Mouse (Mus musculus) liver, postnatal 0 days (tissue): ENCODE measurements at regions not wholly inside any gene's neighbourhood (a gene's known extent, or its start where the extent isn't known, plus 50 kb on each side); places are given as distances from the start of the nearest gene placed in this dataset.

Experiments used
- ATAC-seq: fragments of 200-750 bp; cut with Nextera tagmentation; 2 replicates; pipeline ENCODE4 v1.8.0; 2017; ENCODE audit warnings: mild to moderate bottlenecking, moderate library complexity
- DNase-seq: peaks from one replicate; pipeline ENCODE4 v3.0.0-alpha.2; 2016
- H3K27ac ChIP-seq: fragments of 300-500 bp; sonication (generic); 2 replicates; pipeline ENCODE4 v1.5.1; 2014; ENCODE audit warnings: antibody characterized with exemption, moderate library complexity, mild to moderate bottlenecking, low read depth
- H3K27me3 ChIP-seq: fragments of 300-500 bp; sonication (generic); 2 replicates; pipeline ENCODE4 v1.6.1; 2014; ENCODE audit warnings: low read length, control low read depth, mixed read lengths; ENCODE audit not compliant: insufficient read depth
- H3K36me3 ChIP-seq: fragments of 300-500 bp; sonication (generic); replicated peaks from 2 replicates; pipeline ENCODE4 v1.6.1; 2014; ENCODE audit warnings: mild to moderate bottlenecking, control low read depth, low read length, moderate library complexity, mixed read lengths; ENCODE audit not compliant: insufficient read depth
- H3K4me1 ChIP-seq: fragments of 300-500 bp; sonication (generic); 2 replicates; pipeline ENCODE4 v1.6.1; 2014; ENCODE audit warnings: antibody characterized with exemption, mild to moderate bottlenecking, control low read depth; ENCODE audit not compliant: insufficient read depth
- H3K4me2 ChIP-seq: fragments of 300-500 bp; sonication (generic); 2 replicates; pipeline ENCODE4 v1.6.1; 2014; ENCODE audit warnings: low read depth, mild to moderate bottlenecking, low read length, moderate library complexity, mixed read lengths
- H3K4me3 ChIP-seq: fragments of 300-500 bp; sonication (generic); 2 replicates; pipeline ENCODE4 v1.5.1; 2014; ENCODE audit warnings: low read depth, low read length
- H3K9ac ChIP-seq: fragments of 300-500 bp; sonication (generic); replicated peaks from 2 replicates; pipeline ENCODE4 v1.6.1; 2014; ENCODE audit warnings: mild to moderate bottlenecking, moderate library complexity
- H3K9me3 ChIP-seq: fragments of 300-500 bp; sonication (generic); 2 replicates; pipeline ENCODE4 v1.6.1; 2016; ENCODE audit warnings: mild to moderate bottlenecking, control low read depth, low read length, mixed read lengths
- CTCF ChIP-seq: sonication (generic); IDR thresholded peaks from 2 replicates; pipeline ENCODE4 v1.5.1; 2016; ENCODE audit warnings: antibody characterized with exemption, low read depth
- EP300 ChIP-seq: IDR thresholded peaks from 2 replicates; pipeline ENCODE4 v1.6.1; 2016; ENCODE audit warnings: antibody characterized with exemption, low read depth, mild to moderate bottlenecking
- WGBS: fragments of 180-500 bp; shearing (Covaris S2); extraction: QIAGEN DNeasy Blood & Tissue Kit; methylation state at CpG from one replicate; pipeline ENCODE4 v1.1.7; 2014; ENCODE audit not compliant: insufficient replicate concordance; 5-methylcytosine and 5-hydroxymethylcytosine counted together

- no peak for TF ChIP-seq EP300
- no peak for TF ChIP-seq CTCF
- H3K9me3 ChIP-seq, result no peaks in the 10 kb centered on the region
- H3K4me1 ChIP-seq, result 0 out of 2 replicates have a peak, but pooled peaks cover 2% of the 10 kb centered on the region
- no peak for DNase-seq
- no peak overlapping the region for H3K4me3 ChIP-seq
- WGBS, result 85% methylated on average over 10 of the region's 10 CpGs
- H3K36me3 ChIP-seq, result no peaks in the 10 kb centered on the region
- H3K27me3 ChIP-seq, result no peaks in the 10 kb centered on the region
- H3K27ac ChIP-seq, result no peak overlapping the region
- no peak for ATAC-seq
- no peak overlapping the region for H3K4me2 ChIP-seq
- H3K9ac ChIP-seq, result no peak overlapping the region
These were observed 53.4 kb downstream of the Rpl37a start for GRCm38 (mm10) chr1:72764522-72764921.

- H3K4me1 ChIP-seq, result peaks cover 6% of the 10 kb centered on the region
- no peak overlapping the region for H3K4me2 ChIP-seq
- DNase-seq, result no peak
- 81% methylated on average over 20 of the region's 20 CpGs for WGBS
- H3K27me3 ChIP-seq, result no peaks in the 10 kb centered on the region
- no peaks in the 10 kb centered on the region for H3K36me3 ChIP-seq
- no peaks in the 10 kb centered on the region for H3K9me3 ChIP-seq
- ATAC-seq, result no peak
- H3K27ac ChIP-seq, result no peak overlapping the region
- H3K9ac ChIP-seq, result no peak overlapping the region
- TF ChIP-seq CTCF, result no peak
- no peak for TF ChIP-seq EP300
- no peak overlapping the region for H3K4me3 ChIP-seq
These were observed 54.1 kb downstream of the Rpl37a start for GRCm38 (mm10) chr1:72765046-72765810.

GRCm38 (mm10) chr1:72769428-72769827, 54.9 kb upstream of the Igfbp2 start:
- TF ChIP-seq EP300 (peak; percentile 45), CTCF (no peak)
- Histone ChIP-seq H3K27me3 (no peaks in the 10 kb centered on the region), H3K27ac (peak overlapping the region; percentile 94), H3K9ac (peak overlapping the region; percentile 26; the same call in 1 of the 2 replicates), H3K36me3 (no peaks in the 10 kb centered on the region), H3K9me3 (no peaks in the 10 kb centered on the region), H3K4me1 (peaks cover 6% of the 10 kb centered on the region), H3K4me3 (no peak overlapping the region), H3K4me2 (peak overlapping the region; percentile 26; the same call in 1 of the 2 replicates)
- DNase-seq, result peak; percentile 33
- ATAC-seq, result peak; percentile 75
- WGBS, result 57% methylated on average over 7 of the region's 7 CpGs

DNA sequence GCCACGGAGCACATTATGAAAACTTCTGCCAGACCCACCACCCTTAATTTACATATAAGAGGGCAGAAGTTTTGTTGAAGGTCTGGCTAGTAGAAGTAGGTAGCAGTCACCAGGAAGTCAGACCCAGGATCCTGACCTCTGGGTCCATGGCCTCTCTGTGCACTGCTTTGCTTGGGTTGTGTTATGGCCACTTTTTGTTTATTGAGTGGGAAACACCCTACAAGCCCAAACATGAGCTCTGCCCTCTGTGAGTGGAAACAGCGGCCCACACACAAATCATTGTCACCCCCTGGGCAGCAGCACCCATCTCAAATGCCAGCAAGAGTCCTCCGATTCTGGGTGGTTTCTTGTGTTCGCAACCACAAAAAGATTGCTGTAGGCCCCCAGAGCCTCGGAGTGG, 51.6 kb upstream of the Igfbp2 start:
- 0 out of 2 replicates have a peak overlapping the region, but pooled peaks have one; percentile 32 for H3K4me2 ChIP-seq
- H3K4me3 ChIP-seq, result no peak overlapping the region
- no peaks in the 10 kb centered on the region for H3K9me3 ChIP-seq
- ATAC-seq (peak; percentile 86), DNase-seq (peak; percentile 45)
- peaks cover 4% of the 10 kb centered on the region for H3K4me1 ChIP-seq
- no peak for TF ChIP-seq CTCF
- no peak for TF ChIP-seq EP300
- 58% methylated on average over 5 of the region's 5 CpGs for WGBS
- H3K36me3 ChIP-seq, result no peaks in the 10 kb centered on the region
- peak overlapping the region; percentile 96 for H3K27ac ChIP-seq
- H3K9ac ChIP-seq, result 0 out of 2 replicates have a peak overlapping the region, but pooled peaks have one; percentile 1
- no peaks in the 10 kb centered on the region for H3K27me3 ChIP-seq

DNA sequence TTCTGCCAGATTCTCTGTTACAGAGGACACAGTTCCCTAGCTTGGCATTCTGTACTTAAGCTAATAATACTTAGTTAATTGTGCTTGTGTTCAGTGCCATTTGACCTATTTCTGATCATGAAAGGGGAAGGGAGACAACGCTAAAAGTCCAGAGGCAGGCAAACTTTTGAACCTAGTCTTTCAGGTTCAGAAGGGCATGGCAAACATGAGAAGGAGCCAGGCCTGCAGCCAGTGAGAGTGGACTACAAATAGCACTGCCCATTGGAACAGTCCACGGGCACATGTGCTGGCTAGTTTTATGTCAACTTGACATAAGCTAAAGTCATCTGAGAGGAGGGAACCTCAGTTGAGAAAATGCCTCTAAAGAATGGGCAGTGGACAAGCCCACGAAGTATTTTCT, 51.1 kb upstream of the Igfbp2 start:
- WGBS, result 58% methylated on average over 3 of the region's 3 CpGs
- peak; percentile 42 for DNase-seq
- H3K4me2 ChIP-seq, result no peak overlapping the region
- H3K27me3 ChIP-seq, result no peaks in the 10 kb centered on the region
- peak overlapping the region; percentile 96 for H3K27ac ChIP-seq
- H3K4me3 ChIP-seq, result no peak overlapping the region
- no peak for TF ChIP-seq CTCF
- TF ChIP-seq EP300, result peak; percentile 67
- no peaks in the 10 kb centered on the region for H3K36me3 ChIP-seq
- peaks cover 4% of the 10 kb centered on the region for H3K4me1 ChIP-seq
- no peaks in the 10 kb centered on the region for H3K9me3 ChIP-seq
- 0 out of 2 replicates have a peak overlapping the region, but pooled peaks have one; percentile 1 for H3K9ac ChIP-seq
- peak; percentile 84 for ATAC-seq
